Mouse (Mus musculus): ENCODE measurements around the gene Zfyve16.

Zfyve16 gene

DNA sequence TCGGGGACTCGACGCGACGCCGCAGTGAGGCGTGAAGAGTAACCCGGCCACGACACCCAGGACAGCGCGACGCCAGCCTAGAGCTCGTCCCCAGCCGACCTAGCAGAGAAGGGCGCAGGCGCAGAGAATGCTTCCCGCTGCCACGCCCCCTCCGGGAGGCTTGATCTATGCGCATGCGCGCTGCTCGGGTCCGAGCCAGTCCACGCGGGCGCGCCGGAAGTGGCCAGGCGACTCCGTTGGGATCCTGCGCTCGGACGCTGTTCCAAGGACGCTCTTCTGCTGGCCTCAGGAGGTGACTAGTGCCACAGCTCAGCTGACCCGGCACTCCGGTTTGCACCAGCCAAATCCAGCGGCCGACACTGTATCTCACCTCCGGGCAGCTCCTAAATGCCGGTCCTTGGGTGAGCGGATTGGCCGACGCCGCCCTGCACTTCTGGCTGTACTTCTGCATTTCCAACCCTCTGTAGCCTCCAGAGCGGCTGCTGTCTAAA, at the start of gene Zfyve16:
Gene Zfyve16 (minus strand): TSS at position 148 of the 491 bp plus-strand sequence.
- peak; percentile 99 for DNase-seq

- no peak for DNase-seq
These were observed 47.5 kb upstream of the Zfyve16 start for GRCm38 (mm10) chr13:92578210-92578609.

DNA sequence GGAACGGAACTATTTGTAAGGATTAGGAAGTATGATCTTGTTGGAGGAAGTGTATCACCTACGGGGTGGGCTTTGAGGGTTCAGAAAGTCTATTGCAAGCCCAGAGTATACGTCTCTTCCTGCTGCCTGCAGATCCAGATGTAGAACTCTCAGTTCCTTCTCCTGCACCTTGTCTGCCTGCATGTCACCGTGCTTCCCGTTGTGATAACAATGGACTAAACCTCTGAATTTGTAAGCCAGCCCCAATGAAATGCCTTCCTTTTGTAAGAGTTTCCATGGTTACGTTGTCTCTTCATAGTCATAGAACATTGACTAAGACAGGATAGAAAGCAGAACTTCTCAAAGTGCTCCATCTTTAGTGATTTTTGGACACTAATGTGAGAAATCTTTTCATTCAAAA, 46.0 kb upstream of the Zfyve16 start:
- no peak for DNase-seq

DNA sequence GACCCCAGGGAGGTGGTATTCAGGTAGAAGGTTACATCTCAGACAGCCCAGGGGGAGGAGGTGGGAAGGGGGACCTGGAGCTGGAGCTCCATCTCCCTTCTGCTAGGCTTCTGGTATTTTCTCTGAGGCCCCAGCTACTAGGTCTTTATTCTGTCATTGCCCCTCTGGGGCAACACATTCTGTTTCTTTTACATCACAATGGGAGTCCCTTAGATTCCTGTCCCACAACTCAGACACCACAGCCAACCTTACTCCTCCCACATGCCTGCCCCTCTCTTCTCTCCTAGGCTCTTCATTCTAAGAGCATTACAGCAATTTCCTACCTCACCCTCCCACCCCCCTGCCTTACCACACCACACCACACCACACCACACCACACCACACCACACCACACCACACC, 45.4 kb upstream of the Zfyve16 start, which contains the start of gene Spz1:
Gene Spz1 (minus strand): TSS at position 101 of the 400 bp plus-strand sequence.
- DNase-seq, result no peak

- no peak for DNase-seq
These were observed 28.8 kb upstream of the Zfyve16 start for GRCm38 (mm10) chr13:92559429-92559828.

DNA sequence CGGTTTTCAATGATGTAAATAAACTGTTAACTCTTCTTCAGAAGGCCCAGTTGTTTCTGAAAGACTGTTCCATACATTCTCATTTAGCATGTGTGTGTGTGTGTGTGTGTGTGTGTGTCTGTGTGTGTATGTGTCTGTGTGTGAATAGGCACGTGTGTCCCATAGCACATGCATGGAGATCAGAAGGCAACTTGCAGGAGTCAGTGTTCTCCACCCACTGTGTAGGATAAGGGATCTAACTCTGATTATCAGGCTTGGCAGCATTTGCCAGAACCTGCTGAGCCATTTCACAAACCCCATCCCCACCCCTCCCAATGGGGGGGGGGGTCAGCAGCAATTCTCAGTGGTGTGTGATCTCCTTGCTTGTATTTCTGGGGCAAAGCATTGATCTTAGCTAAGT, 26.6 kb upstream of the Zfyve16 start:
- DNase-seq, result no peak

DNA sequence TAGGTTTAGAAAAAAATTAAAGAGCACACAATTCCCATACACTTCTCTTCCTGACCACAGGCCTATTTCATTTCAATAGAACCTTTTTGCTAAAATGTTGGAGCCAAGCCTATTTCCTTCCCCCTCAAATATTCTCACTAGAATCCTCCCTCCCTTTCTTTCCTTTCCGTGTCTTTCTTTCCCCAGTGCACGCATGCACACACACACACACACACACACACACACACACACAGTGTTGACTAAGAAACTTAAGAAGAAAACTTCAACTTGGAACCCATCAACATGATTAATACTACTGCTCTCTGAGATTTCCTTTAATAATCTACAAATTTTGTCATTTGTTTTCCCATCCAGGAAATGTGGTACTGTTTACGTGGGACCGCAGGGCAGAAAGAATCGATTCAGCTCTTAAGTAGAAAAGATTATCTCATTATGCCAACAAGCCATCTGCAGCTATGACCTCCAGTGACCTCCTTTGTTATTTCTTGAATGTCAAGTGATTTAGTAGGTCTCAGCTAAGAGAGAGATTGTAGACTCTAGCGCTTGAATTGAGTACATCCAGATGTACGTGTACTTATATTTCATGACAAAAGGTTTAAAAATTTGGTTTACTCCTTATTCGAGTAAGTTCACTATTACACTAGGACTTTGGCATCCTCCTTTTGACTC, 25.9 kb upstream of the Zfyve16 start:
- DNase-seq, result no peak

GRCm38 (mm10) chr13:92547093-92547492, 16.4 kb upstream of the Zfyve16 start:
- no peak for DNase-seq

GRCm38 (mm10) chr13:92540997-92541396, 10.3 kb upstream of the Zfyve16 start:
- DNase-seq, result no peak

- DNase-seq, result no peak
These were observed 8.5 kb upstream of the Zfyve16 start for GRCm38 (mm10) chr13:92539126-92539525.

GRCm38 (mm10) chr13:92533801-92534200, 3.1 kb upstream of the Zfyve16 start:
- no peak for DNase-seq

DNA sequence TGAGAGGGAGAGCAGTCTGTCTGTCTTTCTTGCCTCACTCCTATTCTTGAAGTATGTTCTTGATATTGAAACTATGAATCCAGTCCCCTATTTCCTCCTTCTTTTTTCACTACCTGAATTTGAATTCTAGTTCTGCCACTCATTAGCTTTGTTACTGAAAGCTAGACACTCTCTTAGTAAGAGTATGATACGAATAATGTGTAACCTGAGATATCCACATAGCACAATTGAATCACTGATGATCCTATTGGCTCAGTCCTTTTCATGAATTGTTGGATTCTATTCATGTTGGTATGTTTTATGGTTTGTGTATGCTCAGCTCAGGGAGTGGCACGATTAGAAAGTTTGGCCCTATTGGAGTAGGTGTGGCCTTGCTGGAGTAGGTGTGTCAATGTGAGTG, 1.5 kb upstream of the Zfyve16 start:
- DNase-seq, result no peak

- DNase-seq, result no peak
These were observed 569 bp upstream of the Zfyve16 start for GRCm38 (mm10) chr13:92531237-92531636.

GRCm38 (mm10) chr13:92529828-92530720, 594 bp downstream of the Zfyve16 start:
- DNase-seq, result no peak

DNA sequence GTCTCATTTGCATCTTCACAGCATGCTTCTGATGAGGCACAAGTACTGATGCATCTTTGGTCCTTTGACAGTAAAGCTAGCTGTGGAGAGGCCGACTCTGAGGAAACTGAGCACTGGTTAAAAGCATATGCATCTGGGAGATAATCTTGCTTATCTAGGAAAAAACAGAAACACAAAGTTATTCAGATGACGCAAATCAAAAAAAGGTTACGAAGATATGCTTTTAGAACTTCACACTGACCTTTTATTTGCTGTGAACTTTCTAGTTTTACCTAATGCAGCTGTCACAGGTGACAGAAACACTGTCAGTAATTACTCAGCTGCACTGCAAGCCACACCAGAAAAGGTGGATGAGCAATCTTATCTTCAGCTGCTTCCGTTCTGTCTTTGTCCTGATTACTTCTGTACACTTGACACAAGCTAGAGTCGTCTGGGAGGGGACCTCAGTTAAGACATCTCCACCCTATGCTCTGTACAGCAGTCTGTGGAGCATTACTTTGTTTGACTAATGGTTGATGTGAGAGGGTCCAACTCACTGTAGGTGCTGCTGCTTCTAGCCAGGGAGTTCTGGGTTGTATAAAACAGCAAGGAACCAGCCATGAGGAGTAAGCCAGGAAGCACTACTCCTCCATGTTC, 7.4 kb downstream of the Zfyve16 start:
- DNase-seq, result no peak

GRCm38 (mm10) chr13:92504871-92505270, 25.8 kb downstream of the Zfyve16 start:
- no peak for DNase-seq

GRCm38 (mm10) chr13:92491923-92492322, 38.7 kb downstream of the Zfyve16 start:
- no peak for DNase-seq

GRCm38 (mm10) chr13:92490817-92491216, 39.9 kb downstream of the Zfyve16 start:
- DNase-seq, result no peak

DNA sequence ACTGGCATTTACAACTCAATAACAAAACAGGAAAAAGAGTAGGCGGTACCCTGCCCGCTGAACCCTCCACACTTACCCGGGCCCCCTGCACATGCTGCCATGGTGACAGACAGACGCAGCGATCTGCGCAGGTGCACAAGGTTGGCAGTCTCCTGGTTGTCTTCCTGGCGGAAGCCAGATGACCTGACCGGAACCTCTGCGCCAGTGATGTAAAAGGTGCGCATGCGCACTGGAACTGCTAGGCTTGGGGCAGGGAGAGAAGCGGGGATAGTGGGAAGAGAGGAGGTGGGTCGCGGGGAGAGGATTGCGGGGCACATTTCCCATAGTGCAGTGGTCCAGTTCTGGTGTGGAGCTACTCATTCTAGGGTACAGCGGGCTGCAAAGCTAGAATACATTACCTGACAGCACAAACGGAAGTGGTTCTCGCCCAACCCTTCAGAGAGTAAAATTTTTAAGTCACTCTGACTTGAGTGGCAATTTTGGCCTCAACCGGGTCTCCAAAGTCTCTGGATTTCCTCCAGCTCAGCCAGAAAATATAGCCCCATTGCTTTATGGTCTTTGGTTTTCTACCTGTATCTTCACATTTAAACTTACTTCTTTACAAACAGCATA, 46.7 kb downstream of the Zfyve16 start, which contains the start of gene Fam151b:
Gene Fam151b (minus strand): TSS at position 164 of the 612 bp plus-strand sequence.
- peak; percentile 90 for DNase-seq

DNA sequence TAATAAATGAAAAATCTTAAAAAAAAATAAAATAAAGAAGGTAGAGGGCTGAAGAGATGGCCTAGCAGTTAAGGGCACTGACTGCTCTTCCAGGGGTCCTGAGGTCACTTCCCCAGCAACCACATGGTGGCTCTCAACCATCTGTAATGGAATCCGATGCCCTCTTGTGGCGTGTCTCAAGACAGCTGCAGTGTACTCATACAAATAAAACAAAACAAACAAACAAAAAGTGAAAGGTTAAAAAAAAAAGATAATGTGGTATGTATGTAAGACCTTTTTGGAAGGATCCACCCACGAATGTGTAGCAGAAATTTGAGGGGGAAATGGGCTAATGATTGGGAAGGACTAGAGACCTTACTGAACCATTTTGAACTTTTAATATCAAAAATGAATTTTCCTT, 47.3 kb downstream of the Zfyve16 start:
- DNase-seq, result peak; percentile 27

GRCm38 (mm10) chr13:92470151-92470550, 60.5 kb downstream of the Zfyve16 start:
- no peak for DNase-seq

DNA sequence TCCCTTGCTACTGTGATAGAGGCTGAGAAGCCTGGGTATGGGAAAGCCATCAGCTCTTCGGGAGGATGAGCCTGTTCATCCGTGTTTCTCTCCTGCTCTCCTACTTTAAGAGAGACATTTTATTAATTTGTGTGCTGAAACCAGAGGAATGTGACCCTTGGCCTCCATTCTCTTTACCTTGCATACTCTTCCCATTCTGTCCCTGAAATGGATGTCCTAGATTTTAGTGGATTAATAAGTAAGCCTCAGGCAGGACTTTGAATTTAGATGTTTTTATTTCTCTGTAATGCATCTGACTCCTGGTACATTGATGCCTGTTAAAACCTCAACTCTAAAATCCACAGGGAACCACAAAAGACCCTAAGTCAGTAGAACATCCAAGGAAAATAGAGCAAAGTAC, 61.3 kb downstream of the Zfyve16 start:
- no peak for DNase-seq

- DNase-seq, result no peak
These were observed 62.8 kb downstream of the Zfyve16 start for GRCm38 (mm10) chr13:92467891-92468290.

All from cerebellum, adult 8-10 months (tissue).